Mouse (Mus musculus) right cerebral cortex, postnatal 36 days (tissue): ENCODE measurements at regions not wholly inside any gene's neighbourhood (a gene's known extent, or its start where the extent isn't known, plus 50 kb on each side); places are given as distances from the start of the nearest gene placed in this dataset.
"Not testable (repeated sequence)": the region's sequence is repeated elsewhere in the genome, so short reads cannot be mapped to it uniquely, and the experiment has no call there.

Experiments used
- DNase-seq, 2 experiments: peaks; one replicate each; pipeline ENCODE4 v3.0.0; 2022; ENCODE audit warnings: low spot score in 2 of 2, mixed read lengths in 1 of 2

GRCm38 (mm10) chr3:18295921-18296320 lies 347.7 kb downstream of the Cypt12 start:
- no peak for DNase-seq

GRCm38 (mm10) chr3:18298699-18299098 lies 350.5 kb downstream of the Cypt12 start:
- no peak for DNase-seq

GRCm38 (mm10) chr3:18299502-18299901 lies 351.3 kb downstream of the Cypt12 start:
- DNase-seq, result no peak

- DNase-seq, result no peak
Observed at GRCm38 (mm10) chr3:18319433-18319832, 371.2 kb downstream of the Cypt12 start.

GRCm38 (mm10) chr3:18333182-18333581 lies 385.0 kb downstream of the Cypt12 start:
- DNase-seq, result no peak

- DNase-seq, result no peak
Observed at GRCm38 (mm10) chr3:18339189-18339588, 391.0 kb downstream of the Cypt12 start.

- DNase-seq, result no peak
Observed at GRCm38 (mm10) chr3:18341757-18342156, 393.5 kb downstream of the Cypt12 start.

- DNase-seq, result no peak
Observed at GRCm38 (mm10) chr3:18378014-18379005, 430.1 kb downstream of the Cypt12 start.

GRCm38 (mm10) chr3:18421886-18422575 lies 473.8 kb downstream of the Cypt12 start:
- peak in 1 of 2 experiments; percentile 5 for DNase-seq

- DNase-seq, result no peak
Observed at GRCm38 (mm10) chr3:18428908-18429307, 480.7 kb downstream of the Cypt12 start.

- no peak for DNase-seq
Observed at GRCm38 (mm10) chr3:18438845-18439244, 490.6 kb downstream of the Cypt12 start.

- DNase-seq, result no peak
Observed at GRCm38 (mm10) chr3:18452197-18452933, 504.2 kb downstream of the Cypt12 start.

GRCm38 (mm10) chr3:18453220-18453985 lies 505.2 kb downstream of the Cypt12 start:
- DNase-seq, result no peak

- no peak for DNase-seq
Observed at GRCm38 (mm10) chr3:18453986-18454291, 505.7 kb downstream of the Cypt12 start.

GRCm38 (mm10) chr3:18454558-18455191 lies 506.5 kb downstream of the Cypt12 start:
- DNase-seq, result not testable (repeated sequence)

GRCm38 (mm10) chr3:18456033-18456690 lies 508.0 kb downstream of the Cypt12 start:
- no peak for DNase-seq

GRCm38 (mm10) chr3:18460267-18460666 lies 512.1 kb downstream of the Cypt12 start:
- no peak for DNase-seq

GRCm38 (mm10) chr3:18471846-18472245 lies 523.6 kb downstream of the Cypt12 start:
- DNase-seq, result no peak

- no peak for DNase-seq
Observed at GRCm38 (mm10) chr3:18479557-18479956, 531.3 kb downstream of the Cypt12 start.

GRCm38 (mm10) chr3:18482006-18482405 lies 533.8 kb downstream of the Cypt12 start:
- no peak for DNase-seq
